Mouse (Mus musculus): ENCODE results near the gene Setd4.

Gene Setd4

DNA sequence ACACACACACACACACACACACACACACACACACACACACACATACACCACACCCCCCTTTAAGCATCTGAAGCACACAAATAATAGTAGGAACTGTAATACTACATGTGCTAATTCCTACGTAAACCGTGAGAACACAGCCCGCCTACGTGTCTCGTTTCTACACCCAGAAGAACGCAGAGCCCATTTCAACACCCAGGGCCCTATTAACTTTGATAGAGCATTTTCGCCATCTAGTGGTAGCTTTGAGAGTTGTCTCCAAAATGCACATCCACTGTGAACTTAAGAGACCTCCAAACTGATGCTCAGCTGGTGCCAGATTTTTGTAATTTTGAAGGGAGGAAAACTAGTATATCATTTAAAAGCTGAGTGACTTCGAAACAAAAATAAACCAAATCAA is 60.2 kb downstream of the Setd4 start:
- DNase-seq: peak; percentile 37 to 47

DNA sequence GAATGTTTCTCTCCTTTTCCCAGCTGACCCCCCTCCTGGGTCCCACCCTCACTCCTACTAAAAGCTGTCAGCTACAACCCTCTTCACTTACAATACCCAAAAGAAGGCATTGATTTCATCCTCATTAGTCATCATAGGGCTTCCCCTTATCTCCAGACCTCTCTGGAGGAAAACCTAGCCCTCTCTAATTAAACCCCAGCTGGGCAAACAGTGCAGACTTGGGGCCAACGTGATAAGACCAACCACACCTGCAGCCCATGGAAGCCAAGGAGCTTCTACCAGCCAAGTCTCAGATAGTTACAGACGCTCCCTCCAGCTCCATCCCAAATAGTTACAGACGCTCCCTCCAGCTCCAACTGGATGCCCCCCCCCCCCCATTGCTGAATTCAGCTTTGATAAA is 64.0 kb downstream of the Setd4 start:
- DNase-seq: no peak

DNA sequence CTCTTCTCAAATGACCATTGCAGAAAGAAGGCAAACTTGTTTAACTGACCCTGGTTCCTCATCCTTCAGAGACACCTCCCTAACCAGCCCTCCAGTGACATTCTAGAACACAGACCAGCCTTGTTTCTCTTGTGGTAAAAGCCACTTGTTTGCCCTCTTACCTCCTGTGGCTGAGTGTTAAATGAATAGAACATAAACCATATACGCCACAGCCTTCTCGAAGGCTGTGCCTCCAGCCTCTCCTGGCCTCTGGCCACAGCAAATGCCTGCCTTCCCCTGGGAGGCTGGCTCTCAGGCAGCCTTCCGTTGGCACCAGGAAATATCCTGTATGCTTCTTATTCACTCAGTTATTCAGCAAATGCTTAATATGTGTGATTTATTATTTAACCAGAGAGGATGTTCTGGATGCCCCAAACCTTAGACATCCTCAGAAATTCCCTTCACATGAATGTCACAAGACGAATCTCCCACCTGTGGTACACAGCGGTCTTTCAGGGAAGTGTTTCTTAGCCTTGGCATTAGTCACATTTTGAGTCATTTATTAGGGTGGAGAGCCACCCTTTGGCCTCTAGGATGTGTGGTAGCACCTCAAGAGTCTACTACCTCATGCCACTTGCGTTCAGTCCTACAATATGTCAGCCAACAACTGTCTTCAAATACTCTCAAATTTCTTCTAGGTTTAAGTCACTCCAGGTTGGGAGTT is 68.6 kb downstream of the Setd4 start:
- no peak for DNase-seq
